Mouse (Mus musculus) lung, embryonic 16.5 days (tissue): ENCODE results near the gene Bsn. TPM values are rescaled to one million over a fixed set of nuclear protein-coding genes. Genes with fewer than 3 reads are reported as not detected.

Source experiments
- ATAC-seq: fragments of 200-750 bp; cut with Nextera tagmentation; 2 replicates; pipeline ENCODE4 v1.8.0; 2017; ENCODE audit warnings: low read depth, mild to moderate bottlenecking, moderate library complexity
- H3K27ac ChIP-seq: fragments of 300-500 bp; sonication (generic); 2 replicates; pipeline ENCODE4 v1.5.1; 2014; ENCODE audit warnings: mild to moderate bottlenecking, control low read depth, low read length
- H3K27me3 ChIP-seq: fragments of 300-500 bp; sonication (generic); 2 replicates; pipeline ENCODE4 v1.6.1; 2014; ENCODE audit warnings: low read depth, low read length, mixed read lengths; ENCODE audit not compliant: control insufficient read depth, insufficient read depth
- H3K36me3 ChIP-seq: fragments of 300-500 bp; sonication (generic); 2 replicates; pipeline ENCODE4 v1.6.1; 2014; ENCODE audit warnings: low read length; ENCODE audit not compliant: control insufficient read depth, insufficient read depth
- H3K4me1 ChIP-seq: fragments of 300-500 bp; sonication (generic); replicated peaks from 2 replicates; pipeline ENCODE4 v1.6.1; 2014; ENCODE audit warnings: low read length, mixed read lengths; ENCODE audit not compliant: control insufficient read depth, insufficient read depth
- H3K4me2 ChIP-seq: fragments of 300-500 bp; sonication (generic); 2 replicates; pipeline ENCODE4 v1.6.1; 2014; ENCODE audit warnings: low read depth, low read length, control low read depth
- H3K4me3 ChIP-seq: fragments of 300-500 bp; sonication (generic); 2 replicates; pipeline ENCODE4 v1.5.1; 2014; ENCODE audit warnings: mild to moderate bottlenecking, low read length, control low read depth
- H3K9ac ChIP-seq: fragments of 300-500 bp; sonication (generic); 2 replicates; pipeline ENCODE4 v1.6.1; 2014; ENCODE audit warnings: low read length, control low read depth
- H3K9me3 ChIP-seq: fragments of 300-500 bp; sonication (generic); 2 replicates; pipeline ENCODE4 v1.6.1; 2016; ENCODE audit warnings: low read length; ENCODE audit not compliant: control insufficient read depth
- WGBS: fragments of 180-500 bp; shearing (Covaris S2); extraction: QIAGEN DNeasy Blood & Tissue Kit; methylation state at CpG from one replicate; pipeline ENCODE4 v1.1.7; 2014; 5-methylcytosine and 5-hydroxymethylcytosine counted together
- polyA plus RNA-seq: library from polyadenylated mRNA; unstranded; fragments of >200 nt; fragmentation: Nextera tagmentation; extraction: Ambion mirVana; gene quantifications from 2 replicates; pipeline ENCODE4 v1.2.1, GENCODE M21; 2015

Bsn gene
- polyA plus RNA-seq, 1 experiment from 2014 or later, result 0.26 TPM

DNA sequence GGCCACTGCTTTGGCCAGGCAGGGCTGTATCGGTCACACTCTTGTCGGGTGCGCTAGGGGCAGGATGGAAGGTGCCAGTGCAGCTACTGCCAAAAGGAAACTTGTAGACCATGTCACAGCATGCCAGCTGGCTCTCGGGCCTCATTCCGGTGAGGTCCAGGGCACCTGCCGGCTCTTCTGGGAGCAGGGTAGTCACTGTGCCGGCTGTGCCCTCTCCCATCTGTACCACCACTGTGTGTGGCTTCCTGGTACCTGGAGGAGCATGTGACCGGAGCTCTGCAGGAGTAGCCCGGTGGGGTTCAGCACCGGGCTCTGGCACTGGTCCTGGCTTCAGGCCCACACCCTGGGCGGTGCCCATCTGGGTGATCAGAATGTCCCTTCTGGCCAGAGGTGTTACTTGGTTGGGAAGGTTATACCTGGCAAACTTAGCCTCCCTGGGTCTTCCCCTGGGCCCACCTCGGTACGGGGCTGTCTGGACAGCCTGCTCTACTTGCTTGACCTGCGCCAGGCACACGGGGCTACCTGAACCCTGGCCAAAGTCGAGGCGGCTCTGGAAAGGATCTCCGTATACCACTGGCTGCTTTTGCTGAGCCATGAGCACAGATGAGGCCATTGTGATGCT lies 77.4 kb downstream of the Bsn start:
- Histone ChIP-seq H3K9me3 (no peaks in the 10 kb centered on the region), H3K4me3 (no peak overlapping the region), H3K9ac (no peak overlapping the region), H3K4me1 (peaks cover 10% of the 10 kb centered on the region), H3K36me3 (no peaks in the 10 kb centered on the region), H3K27ac (no peak overlapping the region), H3K4me2 (no peak overlapping the region), H3K27me3 (peaks cover 2% of the 10 kb centered on the region; the same call in 1 of the 2 replicates)
- ATAC-seq, result no peak
- 91% methylated on average over 18 of the region's 18 CpGs for WGBS

- WGBS, result 68% methylated on average over 17 of the region's 17 CpGs
- H3K9ac ChIP-seq, result peak overlapping the region; percentile 57; the same call in 1 of the 2 replicates
Observed at GRCm38 (mm10) chr9:108111593-108112121, 78.5 kb downstream of the Bsn start.

DNA sequence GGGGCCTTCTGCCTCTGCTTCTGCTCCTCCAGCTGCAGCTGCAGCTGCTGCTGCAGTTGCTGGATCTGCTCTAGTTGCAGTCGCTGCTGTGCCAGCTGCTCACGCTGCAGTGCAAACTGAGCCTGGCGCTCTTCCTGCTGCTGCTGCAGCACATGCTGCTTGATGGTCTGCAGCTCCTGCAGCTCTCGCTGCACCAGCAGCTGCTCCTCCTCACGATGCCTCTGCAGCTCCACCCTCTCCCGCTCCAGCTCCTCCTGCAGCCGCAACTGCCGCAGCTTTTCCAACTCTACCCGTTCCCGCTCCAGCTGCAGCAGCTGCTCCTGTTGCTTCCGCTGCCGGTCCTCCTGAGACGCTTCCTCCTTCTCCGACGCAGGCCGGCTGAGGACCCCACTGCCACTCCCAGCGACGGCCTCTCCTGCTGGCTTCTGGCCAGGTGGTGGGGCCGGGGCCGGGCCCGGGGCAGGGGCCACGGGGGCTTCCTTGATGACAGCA lies 79.0 kb downstream of the Bsn start:
- no peaks in the 10 kb centered on the region for H3K9me3 ChIP-seq
- peak overlapping the region; percentile 57 for H3K9ac ChIP-seq
- ATAC-seq, result 0 out of 2 replicates have a peak, but pooled peaks have one; percentile 8
- peak overlapping the region; percentile 41 for H3K4me3 ChIP-seq
- no peaks in the 10 kb centered on the region for H3K36me3 ChIP-seq
- H3K27ac ChIP-seq, result no peak overlapping the region; the same call in 1 of the 2 replicates
- H3K4me2 ChIP-seq, result peak overlapping the region; percentile 67
- peaks cover 2% of the 10 kb centered on the region; the same call in 1 of the 2 replicates for H3K27me3 ChIP-seq
- WGBS, result 3% methylated on average over 22 of the region's 22 CpGs
- peaks cover 10% of the 10 kb centered on the region for H3K4me1 ChIP-seq

More at GRCm38 (mm10) chr9:108111593-108112121, 78.5 kb downstream of the Bsn start:
- Histone ChIP-seq H3K27ac (no peak overlapping the region), H3K27me3 (peaks cover 2% of the 10 kb centered on the region; the same call in 1 of the 2 replicates), H3K4me3 (peak overlapping the region; percentile 41), H3K9me3 (no peaks in the 10 kb centered on the region), H3K4me2 (peak overlapping the region; percentile 67), H3K4me1 (peaks cover 10% of the 10 kb centered on the region), H3K36me3 (no peaks in the 10 kb centered on the region)
- ATAC-seq, result no peak

GRCm38 (mm10) chr9:108110160-108110559 lies 80.0 kb downstream of the Bsn start:
- H3K4me1 ChIP-seq, result peaks cover 10% of the 10 kb centered on the region
- WGBS, result 75% methylated on average over 16 of the region's 16 CpGs
- peak overlapping the region; percentile 11; the same call in 1 of the 2 replicates for H3K9ac ChIP-seq
- H3K4me2 ChIP-seq, result peak overlapping the region; percentile 67
- H3K9me3 ChIP-seq, result no peaks in the 10 kb centered on the region
- no peak for ATAC-seq
- H3K4me3 ChIP-seq, result no peak overlapping the region
- peaks cover 2% of the 10 kb centered on the region; the same call in 1 of the 2 replicates for H3K27me3 ChIP-seq
- no peaks in the 10 kb centered on the region for H3K36me3 ChIP-seq
- H3K27ac ChIP-seq, result no peak overlapping the region

DNA sequence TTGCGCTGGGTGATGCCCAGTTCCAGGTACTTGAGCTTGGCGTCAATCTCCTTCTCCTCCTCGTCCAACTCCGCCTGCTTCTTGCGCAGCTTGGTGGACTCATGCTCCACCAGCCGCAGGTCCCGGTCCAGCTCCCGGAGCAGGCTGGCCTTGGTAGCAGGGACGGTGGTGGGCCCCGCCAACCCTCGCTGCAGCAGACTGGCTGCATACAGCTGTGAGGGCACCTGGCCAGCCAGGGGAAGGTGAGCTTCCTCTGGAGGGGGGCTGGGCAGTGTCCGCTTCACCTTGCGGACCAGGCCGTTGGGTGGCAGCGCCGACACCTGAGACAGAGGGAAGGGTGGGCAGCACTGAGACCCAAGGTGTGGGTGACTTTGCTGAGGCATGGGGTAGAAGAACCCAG lies 82.3 kb downstream of the Bsn start:
- no peak for ATAC-seq

GRCm38 (mm10) chr9:108106090-108106489 lies 84.1 kb downstream of the Bsn start:
- 89% methylated on average over 23 of the region's 23 CpGs for WGBS
- Histone ChIP-seq H3K4me1 (peaks cover 8% of the 10 kb centered on the region), H3K9me3 (no peaks in the 10 kb centered on the region), H3K9ac (no peak overlapping the region), H3K4me2 (no peak overlapping the region), H3K4me3 (no peak overlapping the region), H3K36me3 (no peaks in the 10 kb centered on the region), H3K27ac (no peak overlapping the region), H3K27me3 (no peaks in the 10 kb centered on the region)
- no peak for ATAC-seq

More for the DNA sequence above, 82.3 kb downstream of the Bsn start:
- Histone ChIP-seq H3K9ac (no peak overlapping the region), H3K4me2 (no peak overlapping the region), H3K4me3 (no peak overlapping the region), H3K4me1 (peaks cover 10% of the 10 kb centered on the region), H3K36me3 (no peaks in the 10 kb centered on the region), H3K27ac (no peak overlapping the region), H3K9me3 (no peaks in the 10 kb centered on the region), H3K27me3 (no peaks in the 10 kb centered on the region; the same call in 1 of the 2 replicates)
- WGBS, result 89% methylated on average over 16 of the region's 16 CpGs

GRCm38 (mm10) chr9:108105549-108105863 lies 84.7 kb downstream of the Bsn start:
- H3K9ac ChIP-seq, result no peak overlapping the region
- H3K4me2 ChIP-seq, result no peak overlapping the region
- no peak overlapping the region for H3K27ac ChIP-seq
- ATAC-seq, result no peak
- peaks cover 2% of the 10 kb centered on the region for H3K4me1 ChIP-seq
- H3K36me3 ChIP-seq, result no peaks in the 10 kb centered on the region
- H3K9me3 ChIP-seq, result no peaks in the 10 kb centered on the region
- WGBS, result 86% methylated on average over 12 of the region's 12 CpGs
- H3K27me3 ChIP-seq, result no peaks in the 10 kb centered on the region
- no peak overlapping the region for H3K4me3 ChIP-seq

DNA sequence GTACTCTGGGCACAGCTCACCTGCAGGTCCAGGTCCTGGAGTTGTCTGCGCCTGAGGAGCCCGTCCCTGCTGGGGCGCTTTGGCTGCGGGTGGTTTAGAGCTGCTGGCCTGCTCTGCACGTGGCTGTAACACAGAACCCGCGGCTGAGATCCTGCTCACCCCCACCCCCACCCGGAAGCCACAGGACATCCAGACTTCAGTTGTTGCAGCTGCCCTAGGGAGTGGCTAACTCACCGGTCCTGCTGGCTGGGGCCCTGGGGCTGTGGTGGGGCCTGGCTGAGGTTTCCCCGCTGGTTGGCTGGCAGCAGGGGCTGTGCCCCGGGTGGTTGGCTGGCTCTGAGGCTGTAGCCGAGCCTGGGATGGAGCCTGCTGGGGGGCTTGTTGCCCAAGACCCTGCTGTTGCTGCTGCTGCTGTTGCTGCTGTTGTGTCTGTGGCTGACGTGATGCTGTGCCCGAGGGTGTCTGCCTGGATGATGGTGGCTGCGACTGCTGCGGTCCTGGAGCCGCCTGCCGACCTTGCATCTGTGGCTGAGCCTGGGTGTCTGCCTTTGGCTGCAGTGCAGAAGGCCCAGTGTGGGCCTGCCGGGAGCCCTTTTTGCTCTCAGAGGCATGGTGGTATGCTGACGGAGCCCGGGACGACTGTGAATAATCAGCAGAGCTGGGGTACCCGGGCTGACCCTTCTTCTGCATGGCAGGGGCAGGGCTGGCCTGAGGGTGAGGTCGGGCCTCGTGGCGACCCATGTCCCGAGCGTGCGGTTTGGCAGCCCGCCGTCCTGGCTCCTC lies 85.2 kb downstream of the Bsn start:
- Histone ChIP-seq H3K9ac (peak overlapping the region; percentile 46), H3K4me2 (no peak overlapping the region), H3K36me3 (no peaks in the 10 kb centered on the region), H3K27ac (no peak overlapping the region), H3K4me3 (no peak overlapping the region), H3K9me3 (no peaks in the 10 kb centered on the region), H3K27me3 (no peaks in the 10 kb centered on the region), H3K4me1 (no peaks in the 10 kb centered on the region; the same call in 1 of the 2 replicates)
- 46% methylated on average over 31 of the region's 31 CpGs for WGBS
- peak; percentile 59; the same call in 1 of the 2 replicates for ATAC-seq

GRCm38 (mm10) chr9:108099619-108100018 lies 90.6 kb downstream of the Bsn start:
- H3K36me3 ChIP-seq, result no peaks in the 10 kb centered on the region
- H3K27me3 ChIP-seq, result no peaks in the 10 kb centered on the region
- peaks cover 9% of the 10 kb centered on the region for H3K4me1 ChIP-seq
- no peaks in the 10 kb centered on the region for H3K9me3 ChIP-seq
- no peak overlapping the region for H3K27ac ChIP-seq
- no peak overlapping the region for H3K9ac ChIP-seq
- 82% methylated on average over 8 of the region's 8 CpGs for WGBS
- no peak for ATAC-seq
- no peak overlapping the region for H3K4me3 ChIP-seq
- H3K4me2 ChIP-seq, result no peak overlapping the region
